Mouse (Mus musculus) lung, adult 2 months (tissue): ENCODE measurements around the gene Rab11fip3.

Experiments
- CTCF ChIP-seq: fragments of 200-500 bp; IDR thresholded peaks from 2 replicates; pipeline ENCODE4 v1.5.1; 2011; ENCODE audit warnings: mild to moderate bottlenecking, low read length, control low read depth; ENCODE audit not compliant: insufficient read depth
- POLR2A ChIP-seq: fragments of 200-500 bp; IDR thresholded peaks from 2 replicates; pipeline ENCODE4 v1.6.1; 2011; ENCODE audit warnings: low read depth, mild to moderate bottlenecking, control low read depth, low read length, borderline replicate concordance; ENCODE audit errors: extremely low read depth

DNA sequence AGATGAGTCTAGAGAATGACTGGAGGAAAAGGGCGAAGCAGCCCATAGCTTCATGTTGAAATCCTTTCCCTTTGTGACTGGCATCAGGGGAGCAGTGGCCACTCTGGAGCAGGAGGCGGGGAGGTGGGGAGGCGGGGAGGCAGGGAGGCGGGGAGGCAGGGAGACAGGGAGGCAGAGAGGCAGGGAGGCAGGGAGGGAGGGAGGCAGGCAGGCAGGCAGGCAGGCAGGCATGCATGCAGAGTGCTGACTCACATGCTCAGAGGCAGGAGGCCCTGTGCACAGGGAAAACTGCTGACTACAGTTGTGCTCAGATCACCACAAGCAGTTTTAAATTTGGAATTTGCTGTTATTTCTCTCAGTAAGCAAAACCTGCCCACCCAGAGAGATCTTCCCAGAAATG is 32.1 kb upstream of the Rab11fip3 start:
- TF ChIP-seq POLR2A, result no peak
- TF ChIP-seq CTCF, result no peak
